Mouse (Mus musculus) monocyte, adult 5-6 weeks (primary cell): ENCODE results near the gene Ola1. TPM values are rescaled to one million over a fixed set of nuclear protein-coding genes. Genes with fewer than 3 reads are reported as not detected.

ENCODE experiments used
- ATAC-seq: fragments of 153-309, 156-312 bp; replicated peaks from 2 replicates; pipeline ENCODE4 v1.8.0; 2017; ENCODE audit warnings: mild to moderate bottlenecking; ENCODE audit not compliant: low TSS enrichment, insufficient number of reproducible peaks, severe bottlenecking, poor library complexity, low FRiP score
- total RNA-seq: library from RNA; stranded (forward); fragments of 200-1000, 200-491, 200-594 nt; gene quantifications from 3 replicates; pipeline ENCODE4 v1.2.3, GENCODE M21; 2017

The Ola1 gene
- 50.7 to 73.3 TPM (median 66.3 TPM) in 3 replicates for total RNA-seq

DNA sequence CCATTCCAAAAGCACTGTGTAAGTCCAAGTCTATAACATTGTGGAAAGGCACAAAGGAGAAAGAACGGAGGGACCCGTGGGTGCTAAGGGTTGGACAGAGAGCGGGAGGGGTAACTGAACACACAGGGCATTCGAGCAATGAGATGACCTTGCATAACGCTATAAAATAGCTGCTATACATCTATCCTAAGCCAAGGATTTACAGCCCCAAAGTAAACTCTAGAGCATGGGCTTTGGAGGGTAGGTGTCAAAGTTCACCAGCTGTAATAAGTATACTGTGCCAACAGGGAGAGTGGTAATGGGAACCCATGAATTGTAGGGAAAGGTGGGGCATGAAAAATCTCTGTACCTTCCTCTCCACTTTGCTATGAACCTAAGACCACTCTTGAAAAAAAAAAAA is at the start of gene Ola1:
TSS of gene Ola1 (minus strand) at position 12 of the 400 bp plus-strand sequence.
- no peak for ATAC-seq

DNA sequence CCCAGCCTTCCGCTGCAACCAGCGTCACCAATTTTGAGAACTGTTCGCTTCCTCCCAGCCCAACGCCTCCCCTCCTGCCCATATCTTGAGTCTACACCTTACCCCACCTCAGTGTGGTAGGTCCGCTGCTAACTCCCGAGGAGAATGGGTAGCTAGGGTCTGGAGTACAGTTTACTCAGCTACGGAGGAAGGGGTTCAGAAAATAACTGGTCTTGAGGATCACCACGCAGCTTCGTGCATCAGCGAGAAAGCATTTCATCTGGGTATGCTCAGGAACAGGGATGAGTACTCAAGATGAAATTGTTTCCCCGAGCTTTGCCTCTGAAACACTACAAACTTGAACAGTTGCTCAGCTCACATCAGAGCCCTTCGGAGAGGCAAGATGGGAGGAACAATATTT is 49.6 kb upstream of the Ola1 start:
- ATAC-seq = no peak

DNA sequence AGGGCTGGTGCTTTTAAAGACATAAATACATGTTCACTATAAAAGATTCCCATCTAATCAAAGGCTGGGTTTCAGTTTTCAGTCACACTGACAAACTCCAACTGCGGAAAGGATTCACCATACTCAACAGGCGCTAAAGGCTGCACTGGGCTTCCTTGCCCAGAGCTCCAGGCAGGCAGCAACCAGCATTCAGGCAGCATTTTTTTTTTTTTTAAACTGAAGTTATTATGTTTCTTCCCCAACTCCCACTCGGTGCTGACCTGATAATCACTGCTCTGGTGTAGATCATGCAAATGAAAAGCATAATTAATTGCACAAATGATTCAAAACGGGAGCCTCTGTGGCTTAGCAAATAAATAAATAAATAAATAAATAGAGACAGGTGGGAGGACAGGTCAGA is 49.1 kb upstream of the Ola1 start:
- ATAC-seq = no peak

DNA sequence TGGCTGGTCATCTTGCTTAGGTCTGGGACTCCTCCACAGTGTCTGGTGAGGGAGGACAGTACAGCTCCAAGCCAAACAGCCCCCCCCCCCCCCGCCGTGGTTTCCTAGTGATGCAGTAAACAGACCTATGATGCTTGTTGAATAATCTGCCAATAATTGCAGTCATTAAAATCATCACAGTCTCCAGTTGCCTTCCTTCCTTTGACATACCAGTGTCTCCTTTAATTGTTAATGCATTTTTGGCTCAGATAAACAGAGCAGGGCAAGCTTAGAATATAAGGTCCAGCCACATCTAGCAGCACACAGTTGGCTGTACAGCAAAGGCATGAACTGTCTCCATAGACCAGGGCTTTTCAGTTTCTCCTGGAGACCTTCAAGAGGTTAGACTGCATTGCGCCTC is 48.5 kb upstream of the Ola1 start:
- ATAC-seq = no peak

DNA sequence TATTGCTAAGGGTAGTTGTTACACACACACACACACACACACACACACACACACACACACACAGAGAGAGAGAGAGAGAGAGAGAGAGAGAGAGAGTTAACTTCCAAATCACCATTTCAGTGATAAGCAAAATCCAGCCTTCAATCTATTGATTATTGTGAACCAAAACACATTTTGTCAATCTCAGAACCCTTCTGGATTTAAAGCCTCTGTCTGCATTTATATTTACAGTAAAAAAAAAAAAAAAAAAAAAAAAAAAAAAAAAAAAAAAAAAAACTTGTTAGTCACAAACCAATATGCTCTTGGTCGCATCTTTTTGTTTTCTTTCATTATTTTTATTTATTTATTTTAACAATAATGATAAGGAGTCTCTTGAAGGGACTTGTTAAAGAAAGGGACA is 47.9 kb upstream of the Ola1 start:
- no peak for ATAC-seq

DNA sequence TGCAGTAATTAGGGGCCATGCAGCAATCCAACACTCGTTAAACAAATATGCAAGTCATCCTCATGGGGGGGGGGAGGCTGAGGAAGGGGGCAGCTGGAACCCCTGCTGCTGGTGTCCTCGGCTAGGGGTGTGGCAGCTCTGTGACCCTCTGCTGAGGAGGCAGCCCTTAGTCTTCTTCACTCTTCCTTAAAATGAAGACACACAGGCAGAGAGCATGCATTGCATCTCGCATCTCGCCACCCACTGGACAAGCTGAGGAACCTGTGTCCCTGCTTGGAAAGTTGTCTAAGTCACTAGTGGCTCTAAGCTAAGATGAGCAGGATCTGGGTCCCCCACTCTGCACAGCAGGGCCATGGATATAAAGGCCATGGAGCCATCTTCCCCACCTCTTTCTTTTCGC is 47.3 kb upstream of the Ola1 start:
- ATAC-seq = no peak

DNA sequence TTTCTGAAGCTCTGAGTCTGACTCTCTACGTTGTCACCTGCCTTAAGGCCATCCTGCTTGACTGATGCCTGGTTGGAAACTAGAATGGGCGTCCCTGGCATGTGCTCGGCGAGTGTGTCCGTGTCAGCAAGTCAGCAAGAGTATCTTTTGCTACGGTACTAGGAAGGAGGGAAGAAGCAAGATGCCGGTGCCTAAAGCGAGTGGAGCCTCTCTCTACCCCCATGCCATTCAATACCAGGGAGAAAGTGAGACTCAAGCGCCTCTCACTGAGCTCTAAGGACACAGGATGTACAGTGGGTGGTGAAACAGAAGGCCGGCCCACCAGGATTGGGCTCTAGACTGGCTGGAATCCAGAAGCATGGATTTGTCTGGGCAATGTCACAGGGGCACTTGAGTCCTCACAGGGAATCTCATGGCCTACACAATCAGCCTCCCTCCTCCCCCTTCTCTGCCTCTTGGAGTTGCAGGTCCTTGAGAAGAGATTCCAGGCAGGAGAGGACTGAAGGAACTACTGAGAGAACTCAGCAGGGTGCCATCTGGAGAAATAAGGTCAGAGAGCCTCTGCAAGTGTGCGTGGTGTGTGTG is 46.0 kb upstream of the Ola1 start:
- ATAC-seq = no peak

DNA sequence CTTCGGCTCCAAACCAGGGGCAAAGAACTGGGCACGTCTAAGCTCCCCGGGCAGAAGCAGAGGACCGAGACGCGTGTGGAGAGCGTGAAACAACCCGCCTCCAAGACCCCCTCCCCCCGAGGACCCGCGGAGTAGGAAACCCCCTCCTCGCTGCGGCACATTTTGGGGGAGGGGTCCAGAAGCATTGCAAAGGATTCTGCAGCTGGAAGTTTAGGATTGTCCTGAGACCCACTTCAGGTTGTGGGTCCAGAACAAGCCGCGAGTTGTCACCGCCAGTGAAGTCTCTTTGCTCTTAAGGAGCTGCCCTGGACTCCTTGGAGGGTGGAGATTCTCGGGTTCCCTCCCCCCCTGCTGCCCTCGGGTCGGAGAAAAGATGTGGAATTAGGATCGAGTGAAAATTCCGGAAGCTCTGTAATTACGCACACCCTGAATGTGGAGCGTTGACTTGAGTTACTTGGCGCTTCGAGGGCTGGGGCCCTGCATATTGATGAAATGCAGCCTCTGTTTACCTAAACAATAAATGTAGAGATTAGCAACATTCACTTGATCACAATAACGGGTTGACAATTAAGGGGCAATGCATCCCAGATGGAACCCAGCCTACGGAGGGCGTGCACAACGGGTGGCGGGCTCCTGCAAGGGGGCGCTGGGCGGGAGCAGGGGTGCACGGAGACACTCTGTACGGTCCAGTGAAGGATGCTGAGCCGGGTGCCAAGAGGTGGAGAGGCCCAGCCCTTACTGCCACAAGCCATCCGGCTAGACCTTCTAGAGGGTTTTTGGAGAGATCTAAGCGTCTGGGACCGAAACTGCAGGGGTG is 45.3 kb upstream of the Ola1 start:
- no peak for ATAC-seq

DNA sequence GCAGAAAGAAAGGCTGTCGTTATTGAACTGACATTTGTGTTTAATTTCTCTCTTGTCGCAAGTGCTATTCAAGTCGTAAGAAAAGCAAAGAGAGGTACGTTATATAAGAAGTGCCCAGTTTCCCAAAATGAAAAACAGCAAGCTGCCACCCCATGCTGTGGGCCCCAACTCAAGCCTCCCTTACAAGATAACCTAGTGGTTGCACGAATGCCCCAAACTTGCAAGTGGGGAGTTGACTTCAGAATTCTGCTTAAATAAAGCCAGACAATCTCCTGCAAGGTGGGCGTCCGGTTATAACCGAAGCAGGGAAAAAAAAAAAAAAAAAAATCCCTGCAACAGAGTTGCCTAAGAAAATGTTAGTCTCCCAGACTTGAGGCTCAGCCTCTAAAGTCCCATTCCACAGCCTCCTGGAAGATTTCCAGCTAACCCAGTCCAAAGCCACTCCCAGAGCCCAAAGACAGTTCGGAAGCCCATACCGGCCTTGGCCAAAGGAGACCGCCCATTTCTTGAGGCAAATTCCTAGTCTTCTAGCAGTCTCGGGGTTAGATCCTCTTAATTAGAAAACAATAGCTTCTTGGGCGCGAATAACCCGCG is 44.5 kb upstream of the Ola1 start:
- ATAC-seq = no peak

DNA sequence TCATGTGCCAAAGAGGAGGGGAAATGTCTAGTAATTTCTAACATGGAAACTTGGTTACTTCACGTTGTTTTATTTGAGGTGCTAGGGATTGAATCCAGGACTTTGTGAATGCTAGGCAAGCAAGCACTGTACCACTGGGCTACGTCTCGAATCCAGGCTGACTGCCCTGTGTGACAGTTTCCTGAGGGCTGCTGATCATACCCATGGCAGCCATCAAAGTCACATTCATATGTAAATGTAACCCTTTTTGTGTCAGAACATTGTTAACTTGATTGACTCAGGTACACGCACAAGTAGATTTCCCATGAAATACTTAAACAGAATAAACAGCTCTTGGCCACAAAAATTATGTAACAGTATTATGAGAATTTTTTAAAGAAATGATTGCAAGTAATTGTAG is 30.0 kb upstream of the Ola1 start:
- no peak for ATAC-seq

DNA sequence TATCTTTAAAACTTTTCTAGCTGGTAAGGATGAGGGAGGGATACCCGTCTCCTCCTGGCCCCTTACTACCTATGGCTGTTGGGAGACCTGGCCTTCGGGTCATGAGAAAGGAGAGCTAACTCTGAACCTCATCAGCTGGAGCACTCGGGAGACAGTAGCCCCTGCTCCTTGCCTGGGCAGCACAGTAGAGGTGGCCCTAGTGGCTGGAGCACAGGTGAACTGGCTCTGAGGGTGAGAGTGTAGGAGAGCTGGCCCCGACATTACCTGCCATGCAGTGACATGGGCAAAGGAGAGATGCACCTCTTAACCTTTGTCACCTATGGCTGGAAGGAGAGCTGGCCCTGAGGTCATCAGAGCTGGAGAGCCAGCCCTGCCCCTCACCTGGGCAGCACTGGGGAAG is 22.6 kb upstream of the Ola1 start:
- no peak for ATAC-seq

DNA sequence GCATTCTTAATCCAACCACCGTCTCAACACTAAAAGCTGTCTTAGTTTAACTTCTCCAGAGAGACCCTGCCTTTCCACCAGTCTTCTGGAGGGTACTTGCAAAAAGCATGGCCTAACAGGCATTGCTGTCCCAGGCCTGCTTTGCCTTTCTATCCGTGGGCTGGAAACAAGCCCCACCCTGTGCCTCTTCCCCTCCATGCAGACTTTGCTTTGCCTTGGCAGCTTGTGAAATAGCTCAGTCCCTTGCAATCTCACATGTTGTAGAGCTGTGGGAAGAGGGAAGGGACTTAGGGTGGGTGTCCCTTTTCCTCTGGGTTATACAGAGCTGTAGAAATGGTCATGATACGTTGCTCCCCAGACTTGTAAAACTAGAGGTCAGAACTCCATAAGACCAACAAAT is 12.4 kb upstream of the Ola1 start:
- no peak for ATAC-seq

DNA sequence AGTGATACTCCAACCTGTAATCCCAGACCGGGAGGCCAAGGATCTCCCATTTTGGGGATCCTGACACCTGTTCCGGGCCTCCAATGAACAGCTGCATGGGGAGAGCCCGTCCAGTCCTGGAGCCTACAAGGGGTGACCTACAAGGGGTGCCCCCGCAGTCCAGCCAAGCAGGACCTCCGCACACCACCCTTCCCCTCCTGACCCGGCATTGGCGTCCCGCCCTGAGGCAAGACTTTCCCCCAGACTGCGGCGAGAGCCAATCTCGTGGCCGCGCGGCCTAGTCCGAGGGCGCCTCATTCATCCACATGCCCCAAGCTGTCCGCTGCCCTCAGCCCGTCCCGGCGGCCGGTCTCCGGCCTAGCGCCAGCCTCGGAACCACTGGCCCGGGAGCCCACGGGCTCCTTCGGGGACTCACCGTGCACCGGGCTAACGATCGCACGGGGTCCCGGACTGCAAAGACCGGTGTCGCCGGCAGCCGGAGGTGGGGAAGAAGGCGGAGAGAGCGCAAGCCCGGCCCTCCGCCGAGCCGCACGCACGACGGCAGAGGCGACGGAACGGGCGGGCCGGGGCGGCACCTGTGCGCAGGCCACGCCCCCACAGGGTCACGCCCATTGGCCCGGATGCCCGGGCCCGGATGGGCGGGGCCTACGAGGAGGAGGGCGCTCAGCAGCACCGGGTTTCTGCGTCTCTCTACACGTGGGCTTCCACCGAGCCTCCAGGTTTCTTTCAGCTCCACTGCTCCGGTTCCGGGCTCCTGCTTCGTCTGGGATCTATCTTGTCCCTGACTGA is 4.7 kb downstream of the Ola1 start:
- ATAC-seq = peak; percentile 94

DNA sequence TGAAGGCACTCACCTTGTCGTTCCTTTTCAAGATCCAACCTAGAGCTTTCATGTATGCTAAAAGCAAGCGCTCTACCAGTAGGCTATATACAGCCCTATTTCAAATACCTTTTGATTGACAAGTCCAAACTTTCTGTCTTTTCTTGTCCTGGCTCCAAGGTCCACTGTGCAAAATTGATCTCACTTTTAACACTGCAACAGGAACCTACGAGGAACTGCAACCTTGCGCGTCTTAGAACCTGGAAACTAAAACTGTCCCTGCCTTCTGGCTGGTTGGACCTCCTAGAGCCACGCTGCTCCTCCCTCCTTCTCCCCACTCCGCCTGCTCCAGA is 5.2 kb downstream of the Ola1 start:
- ATAC-seq = no peak; the same call in 1 of the 2 replicates

DNA sequence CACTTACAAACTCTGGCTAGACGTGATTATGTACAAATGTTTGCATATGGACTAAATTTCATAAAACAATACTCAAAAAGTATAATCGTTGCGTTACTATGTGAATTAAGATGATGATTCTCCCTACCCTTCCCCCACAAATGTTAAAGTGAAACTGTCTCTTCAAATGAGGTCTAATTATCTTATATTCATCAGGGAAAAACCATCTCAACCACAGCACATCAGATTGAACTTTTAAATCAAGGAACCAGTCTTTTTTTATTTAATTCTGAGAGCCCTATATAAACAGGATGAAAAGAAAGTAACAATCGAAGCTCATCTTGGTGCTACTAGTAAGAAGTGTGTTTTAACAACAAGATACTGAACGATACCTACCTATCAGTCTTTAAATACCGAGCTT is 14.4 kb downstream of the Ola1 start:
- ATAC-seq = no peak

DNA sequence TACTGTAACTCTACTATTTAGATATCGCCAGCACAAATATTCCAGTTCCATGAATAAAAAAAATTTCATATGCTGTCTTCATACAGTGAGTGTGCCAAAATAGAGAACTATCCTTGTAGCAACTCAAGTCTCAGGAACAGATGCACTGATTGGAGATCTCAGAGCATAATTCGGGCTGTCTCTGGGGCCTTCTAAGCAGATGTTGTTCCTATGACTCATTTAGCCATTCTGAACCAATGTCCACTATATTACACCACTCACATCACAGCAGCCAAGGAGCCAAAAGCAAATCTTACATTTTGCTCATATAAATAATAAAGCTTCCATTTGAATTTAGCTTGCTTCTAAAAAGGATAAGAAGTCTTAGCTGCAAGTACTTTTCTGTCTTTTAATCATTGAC is 30.2 kb downstream of the Ola1 start:
- ATAC-seq = no peak

DNA sequence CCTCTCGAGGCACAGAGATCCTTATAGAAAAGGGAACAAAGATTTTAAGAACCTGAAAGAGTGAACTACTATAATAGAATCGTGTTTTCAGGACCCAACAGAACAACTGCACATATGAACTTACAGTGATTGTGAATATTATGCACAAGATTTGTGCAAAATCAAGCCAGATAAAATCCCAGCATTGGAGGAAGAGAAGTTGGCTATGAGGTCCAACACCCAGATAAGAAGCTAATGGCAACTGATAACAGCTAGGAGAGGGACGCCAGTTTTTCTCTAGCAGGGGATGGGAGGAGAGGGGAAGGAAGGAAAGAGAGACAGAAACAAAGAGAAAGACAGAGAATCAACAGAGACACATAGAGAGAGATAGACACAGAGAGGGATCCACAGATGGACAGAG is 33.5 kb downstream of the Ola1 start:
- ATAC-seq = no peak

DNA sequence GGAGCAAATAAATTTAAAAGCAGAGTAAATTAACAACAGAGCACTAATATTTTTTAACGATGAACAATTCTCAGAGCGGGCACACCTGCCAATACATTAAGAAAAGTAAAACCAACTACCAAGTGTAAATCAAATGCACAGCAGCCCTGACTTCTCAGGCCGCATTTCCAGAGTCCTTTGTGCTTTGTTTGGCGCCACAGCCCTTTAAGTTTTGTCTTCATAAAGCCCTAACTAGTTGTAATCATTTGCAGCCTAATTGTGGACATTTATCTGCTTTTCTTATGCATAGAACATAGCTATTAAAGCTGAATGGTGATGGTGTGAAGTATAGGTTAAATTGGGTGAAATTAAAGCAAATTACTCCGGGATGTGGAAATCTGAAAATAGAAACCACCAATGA is 49.2 kb downstream of the Ola1 start:
- no peak for ATAC-seq

DNA sequence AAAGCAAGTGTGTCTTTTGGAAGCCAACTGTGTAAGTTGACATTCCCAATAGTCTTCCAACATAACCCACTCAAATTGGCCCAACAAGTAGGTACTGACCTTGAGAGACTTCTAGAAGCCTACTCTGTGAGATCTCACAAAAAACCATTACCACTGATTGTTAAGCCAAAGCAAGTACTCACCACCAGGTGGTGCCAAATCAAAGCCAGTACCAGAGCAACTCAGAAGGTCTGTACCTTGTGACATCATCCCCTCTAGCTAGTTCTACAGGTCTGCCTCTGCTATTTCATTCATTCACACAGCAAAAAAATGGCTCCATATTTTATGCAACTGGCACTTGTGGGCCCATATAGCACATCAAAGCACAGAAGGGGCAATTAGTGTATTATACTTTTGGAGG is 51.6 kb downstream of the Ola1 start:
- ATAC-seq = peak; percentile 70

DNA sequence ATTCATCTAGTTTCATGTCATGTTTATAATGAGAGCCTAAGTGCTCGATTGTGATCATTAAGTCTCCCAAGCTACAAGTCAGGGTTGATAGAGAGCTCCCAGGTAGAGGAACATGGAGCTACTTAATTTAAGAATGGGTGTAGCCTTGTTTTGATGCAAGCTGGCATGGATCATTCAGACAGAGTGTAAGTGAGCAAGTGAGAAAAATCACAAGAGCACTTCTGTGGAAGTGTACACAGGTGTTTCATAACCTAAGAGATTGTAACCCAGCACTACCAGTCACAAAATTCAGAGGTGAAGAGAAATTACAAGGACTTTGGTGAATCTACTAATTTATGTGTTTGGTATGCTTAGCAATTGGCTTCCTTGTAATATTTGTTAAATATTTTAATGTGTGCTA is 54.1 kb downstream of the Ola1 start:
- ATAC-seq = no peak
